Mouse (Mus musculus): ENCODE data around the gene Sdhb. TPM values are rescaled to one million over a fixed set of nuclear protein-coding genes. Genes with fewer than 3 reads are reported as not detected.

The Sdhb gene
- polyA plus RNA-seq, 1 experiment, result 703 TPM

DNA sequence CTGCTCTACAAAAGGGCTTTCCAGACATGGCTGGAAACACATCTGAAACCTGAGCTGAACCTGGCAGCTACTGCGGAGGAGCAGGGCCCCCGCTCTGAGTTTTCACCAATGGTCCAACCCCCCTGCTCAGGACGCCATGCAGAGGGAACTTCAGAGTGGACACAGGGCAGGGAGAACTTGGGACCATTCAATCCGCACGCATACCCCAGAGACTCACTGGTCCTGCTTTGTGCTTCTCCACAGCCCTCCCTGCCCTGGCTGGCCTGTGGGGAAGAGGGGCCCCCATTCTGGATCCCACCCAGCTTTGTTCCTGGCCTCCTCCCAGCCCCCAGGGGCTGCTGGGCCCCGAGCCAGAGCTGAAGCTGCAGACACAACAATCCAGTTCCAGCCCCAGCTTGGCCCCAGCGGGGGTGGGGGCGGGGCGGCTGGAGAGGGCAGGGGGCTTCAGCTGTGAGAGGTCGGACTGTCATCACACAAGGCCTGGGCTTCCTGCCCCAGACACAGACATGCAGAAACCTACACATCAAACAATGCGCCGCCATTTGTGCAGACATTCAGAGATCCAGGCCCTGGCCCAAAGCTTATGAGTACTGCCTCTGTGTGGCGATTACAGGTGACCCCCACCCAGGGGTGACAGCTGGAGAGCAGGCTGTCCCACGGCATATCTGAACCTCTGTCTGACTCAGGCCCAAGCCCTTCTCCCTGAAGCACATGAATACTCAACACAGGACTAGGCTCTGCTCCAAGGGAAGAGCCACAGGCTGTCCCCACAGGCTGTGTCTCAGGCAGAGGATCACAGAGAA lies 60.0 kb downstream of the Sdhb start:
- peaks cover 2% of the 10 kb centered on the region; the same call in 1 of the 2 replicates for H3K36me3 ChIP-seq (ENCODE audit: control insufficient read depth, insufficient read depth, low read length)
- H3K4me1 ChIP-seq (ENCODE audit: control insufficient read depth, insufficient read depth, low read length), result no peaks in the 10 kb centered on the region
- no peak for DNase-seq
- H3K27ac ChIP-seq (ENCODE audit: insufficient read depth, low read depth, low read length), result no peak overlapping the region
- TF ChIP-seq POLR2A (IDR thresholded peaks at IDR 0.05; ENCODE audit: low read depth, low read length), result no peak
- no peak for TF ChIP-seq CTCF (conservative IDR thresholded peaks at IDR 0.05; ENCODE audit: insufficient read depth, insufficient read length, low read depth, low read length)
- H3K27me3 ChIP-seq (replicated peaks; ENCODE audit: control insufficient read depth, insufficient read depth, low read length), result no peaks in the 10 kb centered on the region
- 53% methylated on average over 14 of the region's 14 CpGs for WGBS
- no peak overlapping the region for H3K4me3 ChIP-seq (ENCODE audit: insufficient read depth, low read depth, low read length)

- Histone ChIP-seq H3K27ac (ENCODE audit: insufficient read depth, low read depth, low read length) (no peak overlapping the region), H3K36me3 (ENCODE audit: control insufficient read depth, insufficient read depth, low read length) (peaks cover 2% of the 10 kb centered on the region; the same call in 1 of the 2 replicates), H3K27me3 (replicated peaks; ENCODE audit: control insufficient read depth, insufficient read depth, low read length) (no peaks in the 10 kb centered on the region), H3K4me3 (ENCODE audit: insufficient read depth, low read depth, low read length) (no peak overlapping the region), H3K4me1 (ENCODE audit: control insufficient read depth, insufficient read depth, low read length) (no peaks in the 10 kb centered on the region)
- DNase-seq, result no peak
- 74% methylated on average over 11 of the region's 11 CpGs for WGBS
- TF ChIP-seq CTCF (conservative IDR thresholded peaks at IDR 0.05; ENCODE audit: insufficient read depth, insufficient read length, low read depth, low read length), result no peak
- TF ChIP-seq POLR2A (IDR thresholded peaks at IDR 0.05; ENCODE audit: low read depth, low read length), result no peak
Observed at GRCm38 (mm10) chr4:141021614-141021929, 60.6 kb downstream of the Sdhb start.

GRCm38 (mm10) chr4:141024052-141024451 lies 63.0 kb downstream of the Sdhb start:
- Histone ChIP-seq H3K27ac (ENCODE audit: insufficient read depth, low read depth, low read length) (no peak overlapping the region), H3K4me1 (ENCODE audit: control insufficient read depth, insufficient read depth, low read length) (no peaks in the 10 kb centered on the region), H3K4me3 (ENCODE audit: insufficient read depth, low read depth, low read length) (no peak overlapping the region), H3K27me3 (replicated peaks; ENCODE audit: control insufficient read depth, insufficient read depth, low read length) (no peaks in the 10 kb centered on the region), H3K36me3 (ENCODE audit: control insufficient read depth, insufficient read depth, low read length) (no peaks in the 10 kb centered on the region)
- WGBS, result 67% methylated on average over 9 of the region's 9 CpGs
- TF ChIP-seq POLR2A (IDR thresholded peaks at IDR 0.05; ENCODE audit: low read depth, low read length) (no peak), CTCF (conservative IDR thresholded peaks at IDR 0.05; ENCODE audit: insufficient read depth, insufficient read length, low read depth, low read length) (no peak)
- no peak for DNase-seq

DNA sequence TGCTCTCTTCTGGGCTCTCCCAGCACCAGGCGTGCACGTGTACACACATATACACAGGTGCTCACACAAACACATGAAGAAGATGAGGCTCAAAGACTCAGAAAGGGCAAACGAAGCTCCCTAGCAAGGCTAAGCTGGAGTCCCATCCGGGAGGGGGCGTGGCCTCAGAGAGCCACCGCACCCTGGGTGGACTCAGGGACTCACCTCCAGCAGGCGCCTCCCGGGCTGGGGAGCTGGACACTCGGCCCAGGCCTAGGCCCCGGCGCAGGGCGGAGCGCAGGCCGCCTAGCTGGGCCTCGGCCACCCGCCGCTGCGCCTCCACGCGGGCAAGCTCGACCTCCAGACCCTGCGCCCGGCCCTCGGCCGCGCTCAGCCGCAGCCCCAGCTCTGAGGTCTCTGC lies 64.0 kb downstream of the Sdhb start:
- H3K27me3 ChIP-seq (replicated peaks; ENCODE audit: control insufficient read depth, insufficient read depth, low read length), result no peaks in the 10 kb centered on the region
- H3K4me3 ChIP-seq (ENCODE audit: insufficient read depth, low read depth, low read length), result no peak overlapping the region
- H3K27ac ChIP-seq (ENCODE audit: insufficient read depth, low read depth, low read length), result no peak overlapping the region
- no peak for DNase-seq
- H3K4me1 ChIP-seq (ENCODE audit: control insufficient read depth, insufficient read depth, low read length), result no peaks in the 10 kb centered on the region
- no peaks in the 10 kb centered on the region for H3K36me3 ChIP-seq (ENCODE audit: control insufficient read depth, insufficient read depth, low read length)
- no peak for TF ChIP-seq CTCF (conservative IDR thresholded peaks at IDR 0.05; ENCODE audit: insufficient read depth, insufficient read length, low read depth, low read length)
- TF ChIP-seq POLR2A (IDR thresholded peaks at IDR 0.05; ENCODE audit: low read depth, low read length), result no peak
- 89% methylated on average over 27 of the region's 27 CpGs for WGBS

Other genes starting within 250 kb of the Sdhb start
- not detected in 2 replicates for gene Padi6, start 218.6 kb upstream of the Sdhb start, polyA plus RNA-seq (2012; rRNA removed)
- gene Padi4, start 187.0 kb upstream of the Sdhb start, polyA plus RNA-seq (2012; rRNA removed), result 0.38 and 0.44 TPM in 2 replicates
- gene Padi3, start 150.6 kb upstream of the Sdhb start, polyA plus RNA-seq (2012; rRNA removed), result 0.03 TPM in 2 replicates
- 0.13 and 0.23 TPM in 2 replicates for gene Padi1, start 115.4 kb upstream of the Sdhb start, polyA plus RNA-seq (2012; rRNA removed)
- gene Padi2, start 54.9 kb upstream of the Sdhb start, polyA plus RNA-seq (2012; rRNA removed), result 4.9 and 5.1 TPM in 2 replicates
- 46.3 and 56.0 TPM in 2 replicates for gene Atp13a2, start 25.7 kb downstream of the Sdhb start, polyA plus RNA-seq (2012; rRNA removed)
- 14.9 and 18.0 TPM in 2 replicates for gene Mfap2, start 49.2 kb downstream of the Sdhb start, polyA plus RNA-seq (2012; rRNA removed)
- 34.7 and 41.8 TPM in 2 replicates for gene Crocc, start 99.3 kb downstream of the Sdhb start, polyA plus RNA-seq (2012; rRNA removed)
- 60.3 and 64.9 TPM in 2 replicates for gene Necap2, start 117.2 kb downstream of the Sdhb start, polyA plus RNA-seq (2012; rRNA removed)
- 0.03 and 0.26 TPM in 2 replicates for gene Spata21, start 127.1 kb downstream of the Sdhb start, polyA plus RNA-seq (2012; rRNA removed)
- 59.3 and 60.3 TPM in 2 replicates for gene Szrd1, start 178.6 kb downstream of the Sdhb start, polyA plus RNA-seq (2012; rRNA removed)
- 11.7 and 13.0 TPM in 2 replicates for gene Fbxo42, start 186.7 kb downstream of the Sdhb start, polyA plus RNA-seq (2012; rRNA removed)